ENCODE assay signal across 9 mouse cellular contexts in the genomic region with DNA sequence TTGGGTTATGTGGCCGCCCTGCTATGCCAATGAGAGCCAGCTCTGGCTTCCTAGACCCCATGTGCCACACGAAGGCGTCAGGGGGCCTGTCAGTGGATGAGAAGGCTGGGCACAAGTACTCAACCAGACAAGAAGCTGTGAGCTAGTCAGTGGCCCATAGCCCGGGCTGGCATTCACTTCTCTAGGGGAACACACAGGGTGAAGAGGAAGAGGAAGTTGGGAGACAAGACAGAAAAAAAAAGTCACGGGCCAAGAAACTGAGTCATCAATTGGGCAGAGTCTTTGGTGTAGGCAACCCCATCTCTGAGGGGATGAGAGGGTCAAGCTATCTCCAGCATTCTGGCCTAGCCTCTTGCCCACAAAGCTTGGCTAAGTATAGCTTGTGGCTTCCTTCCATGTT.
A peak's percentile ranks its signal among the peaks of the same experiment; 100 is the strongest.
DNase-seq lines count a peak whose midpoint lies in the region; ATAC-seq and TF ChIP-seq lines count a peak whose summit lies in the region.
"Had no signal": no experiment of that assay in that cellular context is flagged by ENCODE, and none has a peak within 500 bp of the region (broad histone marks: within the 10 kb centered on the region; RNA-seq: fewer than 3 reads in every experiment).

No protein-coding gene starts in this region.

- H3K79me2 ChIP-seq in MEL (ENCODE audit: control insufficient read depth, insufficient read depth, low read length, poor library complexity): no peaks in the 10 kb centered on the region

- no peak overlapping the region for H3K4me2 ChIP-seq in lung, postnatal 0 days (replicated peaks; ENCODE audit: low read depth, low read length)

- peak; percentile 21 for DNase-seq in lung, postnatal 0 days (ENCODE audit: low spot score)
- no peak for DNase-seq in lung, postnatal 4 days
- peak; percentile 43 for DNase-seq in MEL (ENCODE audit: low read depth, low spot score)
- peak; percentile 7 for DNase-seq in c-Kit-positive CD71-positive TER-119-positive erythroid progenitor cells, embryonic 14.5 days (ENCODE audit: low spot score)
- DNase-seq in adrenal gland, postnatal 36 days: no peak
- no peak for DNase-seq in left cerebral cortex, adult 9 months (ENCODE audit: low spot score in 2 of 2)

- no peak for TF ChIP-seq CTCF in lung, postnatal 0 days (IDR thresholded peaks at IDR 0.05)
- TF ChIP-seq CTCF in MEL (IDR thresholded peaks at IDR 0.05 in 2 of 3, conservative IDR thresholded peaks at IDR 0.05 in 1 of 3; ENCODE audit: control insufficient read depth in 1 of 3, insufficient read depth in 1 of 3, low read depth in 2 of 3, low read length in 3 of 3, poor library complexity in 1 of 3, severe bottlenecking in 1 of 3): no peak

- no peak overlapping the region for H3K9ac ChIP-seq in lung, postnatal 0 days (replicated peaks; ENCODE audit: low read depth)
- no peak overlapping the region for H3K9ac ChIP-seq in MEL (ENCODE audit: control insufficient read depth, low read depth, low read length, poor library complexity, severe bottlenecking)

- no peak overlapping the region for H3K27ac ChIP-seq in lung, postnatal 0 days (ENCODE audit: low read length)
- H3K27ac ChIP-seq in MEL (ENCODE audit: control insufficient read depth, low read depth, low read length): no peak overlapping the region
- H3K27ac ChIP-seq: kidney, postnatal 0 days had no signal

- no peaks in the 10 kb centered on the region for H3K36me3 ChIP-seq in lung, postnatal 0 days (ENCODE audit: insufficient read depth, low read length)
- H3K36me3 ChIP-seq in MEL (ENCODE audit: control insufficient read depth in 1 of 2, insufficient read depth in 2 of 2, low read length in 2 of 2): no peaks in the 10 kb centered on the region

- H3K4me1 ChIP-seq in lung, postnatal 0 days (ENCODE audit: insufficient read depth, low read depth, low read length): no peaks in the 10 kb centered on the region
- H3K4me1 ChIP-seq in MEL (ENCODE audit: control insufficient read depth in 1 of 2, insufficient read depth in 2 of 2, low read length in 2 of 2): no peaks in the 10 kb centered on the region

- ATAC-seq in lung, postnatal 0 days: no peak
- peak; percentile 87 for ATAC-seq in monocyte, adult 5-6 weeks (replicated peaks; ENCODE audit: insufficient number of reproducible peaks, low FRiP score, low TSS enrichment, poor library complexity, severe bottlenecking)
- ATAC-seq: Patski had no signal

- no peak for TF ChIP-seq POLR2A in MEL (IDR thresholded peaks at IDR 0.05; ENCODE audit: control insufficient read depth in 1 of 2, insufficient read depth in 1 of 2, low read depth in 1 of 2, low read length in 2 of 2, poor library complexity in 1 of 2)

- WGBS in lung, postnatal 0 days: 66% methylated on average over 5 of the region's 5 CpGs

- H3K4me3 ChIP-seq in lung, postnatal 0 days (ENCODE audit: low read depth, low read length): no peak overlapping the region
- H3K4me3 ChIP-seq in MEL (ENCODE audit: control insufficient read depth in 1 of 2, insufficient read depth in 1 of 2, low read depth in 2 of 2, low read length in 2 of 2): no peak overlapping the region

- no peaks in the 10 kb centered on the region for H3K9me3 ChIP-seq in lung, postnatal 0 days (ENCODE audit: low read length)
- H3K9me3 ChIP-seq in MEL (replicated peaks; ENCODE audit: insufficient read depth, low read length): no peaks in the 10 kb centered on the region

- no peak for TF ChIP-seq EP300 in lung, postnatal 0 days (IDR thresholded peaks at IDR 0.05)
- no peak for TF ChIP-seq EP300 in MEL (IDR thresholded peaks at IDR 0.05; ENCODE audit: low read depth in 1 of 2, low read length in 2 of 2)

- H3K27me3 ChIP-seq in lung, postnatal 0 days (replicated peaks; ENCODE audit: insufficient read depth, low read length): no peaks in the 10 kb centered on the region
- peaks cover 0 to 1% of the 10 kb centered on the region in 2 experiments; a peak in 1 of 4 replicates for H3K27me3 ChIP-seq in MEL (ENCODE audit: control insufficient read depth in 1 of 2, insufficient read depth in 2 of 2, low read length in 2 of 2)
- H3K27me3 ChIP-seq: Patski had no signal

- no peak for TF ChIP-seq RAD21 in MEL (IDR thresholded peaks at IDR 0.05; ENCODE audit: low read depth, low read length)

TF ChIP-seq in MEL, 35 proteins besides CTCF, POLR2A, EP300 and RAD21:
- TF ChIP-seq ZNF384 (IDR thresholded peaks at IDR 0.05; ENCODE audit: low read depth, low read length): peak; percentile 75
- no peak for TF ChIP-seq GABPA (IDR thresholded peaks at IDR 0.05; ENCODE audit: low read depth, low read length)

Comparison
In these comparisons a context has a peak if more than half of its experiments do, and no peak if none do; other contexts are left out.
1. DNase-seq: peak in lung, postnatal 0 days (single experiment), MEL (single experiment) and c-Kit-positive CD71-positive TER-119-positive erythroid progenitor cells, embryonic 14.5 days (single experiment); none in lung, postnatal 4 days (0 of 2), adrenal gland, postnatal 36 days (0 of 2) and left cerebral cortex, adult 9 months (0 of 2).